Mouse (Mus musculus) myocyte (in vitro differentiated cells): ENCODE results near the gene Serpind1. TPM values are rescaled to one million over a fixed set of nuclear protein-coding genes. Genes with fewer than 3 reads are reported as not detected.

Experiments used
- H3K27me3 ChIP-seq: one replicate; pipeline ENCODE4 v1.6.1; 2011; ENCODE audit not compliant: control insufficient read depth, insufficient read depth, insufficient read length
- H3K36me3 ChIP-seq: one replicate; pipeline ENCODE4 v1.6.1; 2011; ENCODE audit not compliant: control insufficient read depth, insufficient read depth
- H3K4me2 ChIP-seq: one replicate; pipeline ENCODE4 v1.6.1; 2011; ENCODE audit warnings: low read depth, control low read depth
- H3K4me3 ChIP-seq: one replicate; pipeline ENCODE4 v1.5.1; 2011; ENCODE audit warnings: mild to moderate bottlenecking, control low read depth, moderate library complexity
- H3K79me2 ChIP-seq: one replicate; pipeline ENCODE4 v1.6.1; 2011; ENCODE audit not compliant: control insufficient read depth, insufficient read depth
- H3ac ChIP-seq: one replicate; pipeline ENCODE4 v1.6.1; 2011; ENCODE audit not compliant: control insufficient read depth, insufficient read length
- CEBPB ChIP-seq: IDR thresholded peaks from 2 replicates; pipeline ENCODE4 v1.6.1; 2011; ENCODE audit warnings: mild to moderate bottlenecking, moderate library complexity; ENCODE audit not compliant: poor library complexity, insufficient read depth, severe bottlenecking
- E2F4 ChIP-seq: IDR thresholded peaks from one replicate; pipeline ENCODE4 v1.6.1; 2011; ENCODE audit warnings: mild to moderate bottlenecking, control low read depth, moderate library complexity; ENCODE audit not compliant: insufficient read depth
- MAX ChIP-seq: IDR thresholded peaks from one replicate; pipeline ENCODE4 v1.6.1; 2011; ENCODE audit warnings: low read depth, mild to moderate bottlenecking, control low read depth
- MYOD1 ChIP-seq, 3 experiments: IDR thresholded peaks; one replicate each; pipeline ENCODE4 v1.6.1; 2011; ENCODE audit warnings: control low read depth in 2 of 3, low read depth in 2 of 3, mild to moderate bottlenecking in 2 of 3, moderate library complexity in 1 of 3; ENCODE audit not compliant: insufficient read length in 2 of 3, control insufficient read depth in 1 of 3
- MYOG ChIP-seq, 3 experiments: IDR thresholded peaks; one replicate each; pipeline ENCODE4 v1.6.1; 2011; ENCODE audit warnings: control low read depth in 2 of 3, low read depth in 2 of 3, mild to moderate bottlenecking in 2 of 3; ENCODE audit not compliant: insufficient read length in 2 of 3, control insufficient read depth in 1 of 3, insufficient read depth in 1 of 3
- POLR2A ChIP-seq: IDR thresholded peaks from one replicate; pipeline ENCODE4 v1.6.1; 2011; ENCODE audit warnings: low read depth, mild to moderate bottlenecking, control low read depth, moderate library complexity; ENCODE audit not compliant: insufficient read length
- POLR2AphosphoS2 ChIP-seq: IDR thresholded peaks from one replicate; pipeline ENCODE4 v1.6.1; 2011; ENCODE audit warnings: low read depth, control low read depth; ENCODE audit not compliant: insufficient read length
- REST ChIP-seq: IDR thresholded peaks from one replicate; pipeline ENCODE4 v1.6.1; 2011; ENCODE audit warnings: mild to moderate bottlenecking, control low read depth, moderate library complexity; ENCODE audit not compliant: insufficient read depth, insufficient read length
- SRF ChIP-seq: IDR thresholded peaks from one replicate; pipeline ENCODE4 v1.6.1; 2011; ENCODE audit warnings: low read depth; ENCODE audit not compliant: control insufficient read depth, insufficient read length
- TCF12 ChIP-seq: IDR thresholded peaks from one replicate; pipeline ENCODE4 v1.6.1; 2011; ENCODE audit warnings: mild to moderate bottlenecking, control low read depth; ENCODE audit not compliant: poor library complexity, insufficient read depth, severe bottlenecking
- TCF3 ChIP-seq: IDR thresholded peaks from one replicate; pipeline ENCODE4 v1.6.1; 2011; ENCODE audit warnings: low read depth, control low read depth; ENCODE audit not compliant: insufficient read length
- USF1 ChIP-seq: IDR thresholded peaks from one replicate; pipeline ENCODE4 v1.6.1; 2011; ENCODE audit warnings: low read depth, mild to moderate bottlenecking, control low read depth, moderate library complexity
- polyA plus RNA-seq: library from polyadenylated mRNA; unstranded; fragments of >200 nt; fragmentation: generic; extraction: Trizol; gene quantifications from one replicate; pipeline ENCODE4 v1.2.1, GENCODE M21; 2012; ENCODE audit warnings: missing spikeins

Serpind1 gene
- polyA plus RNA-seq, 1 experiment: 0.10 TPM

DNA sequence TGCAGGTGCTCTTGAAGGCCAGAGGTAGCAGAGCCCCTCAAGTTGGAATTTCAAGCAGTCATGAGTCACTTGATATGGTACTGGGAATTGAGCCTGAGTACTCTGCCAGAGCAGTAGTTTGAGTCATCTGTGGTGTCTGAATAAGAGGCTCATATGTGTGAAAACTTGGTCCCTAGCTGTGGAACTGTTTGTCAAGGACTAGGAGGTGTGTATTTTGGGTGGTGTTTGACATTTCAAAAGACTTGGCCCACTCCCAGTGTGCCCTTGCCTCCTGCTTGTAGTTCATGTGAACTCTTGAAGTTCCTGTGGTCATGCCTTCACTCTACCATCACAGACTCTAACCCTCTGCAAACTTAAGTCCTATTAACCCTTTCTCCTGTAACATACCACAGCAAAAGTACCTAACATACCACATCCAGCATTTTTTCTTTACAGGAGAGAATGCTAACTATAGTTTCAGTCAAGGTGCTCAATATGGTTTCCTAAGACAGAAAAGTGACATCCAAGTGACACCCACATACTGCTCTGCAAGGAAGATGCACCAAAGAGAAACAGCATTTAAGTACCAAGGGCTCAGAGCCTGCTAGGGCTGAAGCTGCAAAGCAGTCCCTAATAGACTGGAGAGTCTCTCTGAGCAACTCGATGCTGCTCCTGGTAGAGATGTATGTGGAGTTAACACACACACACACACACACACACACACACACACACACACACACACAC is 1.2 kb upstream of the Serpind1 start:
- Histone ChIP-seq H3K4me3 (no peak overlapping the region), H3ac (no peak overlapping the region), H3K4me2 (no peak overlapping the region), H3K79me2 (no peaks in the 10 kb centered on the region), H3K36me3 (no peaks in the 10 kb centered on the region), H3K27me3 (no peaks in the 10 kb centered on the region)
- no peak for TF ChIP-seq MYOD1 (IDR thresholded peaks at IDR 0.05; ENCODE audit: control insufficient read depth in 1 of 3, insufficient read length in 2 of 3, low read depth in 2 of 3)
- TF ChIP-seq POLR2AphosphoS2: no peak
- TF ChIP-seq CEBPB: no peak
- TF ChIP-seq TCF12: no peak

GRCm38 (mm10) chr16:17331855-17332254 is 684 bp downstream of the Serpind1 start:
- no peaks in the 10 kb centered on the region for H3K79me2 ChIP-seq
- TF ChIP-seq CEBPB: no peak
- TF ChIP-seq E2F4: no peak
- no peak for TF ChIP-seq POLR2A
- no peak for TF ChIP-seq REST
- TF ChIP-seq TCF3: no peak
- TF ChIP-seq MYOG (IDR thresholded peaks at IDR 0.05; ENCODE audit: control insufficient read depth in 1 of 3, insufficient read depth in 1 of 3, insufficient read length in 2 of 3, low read depth in 2 of 3): no peak
- TF ChIP-seq MYOD1 (IDR thresholded peaks at IDR 0.05; ENCODE audit: control insufficient read depth in 1 of 3, insufficient read length in 2 of 3, low read depth in 2 of 3): no peak
- TF ChIP-seq SRF: no peak
- TF ChIP-seq POLR2AphosphoS2: no peak
- TF ChIP-seq TCF12: no peak
- TF ChIP-seq USF1: no peak
- no peak for TF ChIP-seq MAX
- H3K36me3 ChIP-seq: no peaks in the 10 kb centered on the region
- no peaks in the 10 kb centered on the region for H3K27me3 ChIP-seq
- no peak overlapping the region for H3K4me2 ChIP-seq
- no peak overlapping the region for H3K4me3 ChIP-seq
- H3ac ChIP-seq: no peak overlapping the region

DNA sequence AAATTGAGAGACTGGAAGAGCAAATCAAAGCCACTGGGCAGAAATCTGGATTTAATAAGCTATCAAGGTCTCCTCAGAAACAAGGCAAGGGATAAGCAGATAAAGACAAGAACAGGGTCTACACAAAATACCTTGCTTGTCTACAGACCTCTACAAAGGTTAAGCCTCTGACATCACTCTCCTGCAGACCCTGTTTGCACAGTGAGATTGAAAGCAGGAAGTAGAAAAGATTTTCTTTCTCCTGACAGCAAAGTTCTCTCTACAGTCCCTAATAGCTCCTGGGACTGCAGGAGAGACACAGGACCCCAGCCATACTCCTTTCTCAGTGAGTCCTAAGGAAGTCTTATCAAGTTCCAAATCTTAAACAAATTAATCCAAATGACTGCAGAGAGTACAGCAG is 3.4 kb downstream of the Serpind1 start:
- Histone ChIP-seq H3K27me3 (no peaks in the 10 kb centered on the region), H3ac (no peak overlapping the region), H3K79me2 (no peaks in the 10 kb centered on the region), H3K36me3 (no peaks in the 10 kb centered on the region), H3K4me2 (no peak overlapping the region), H3K4me3 (no peak overlapping the region)
- no peak for TF ChIP-seq TCF3
- no peak for TF ChIP-seq POLR2AphosphoS2
- TF ChIP-seq USF1: no peak
- no peak for TF ChIP-seq MYOD1 (IDR thresholded peaks at IDR 0.05; ENCODE audit: control insufficient read depth in 1 of 3, insufficient read length in 2 of 3, low read depth in 2 of 3)
- TF ChIP-seq REST: no peak
- no peak for TF ChIP-seq CEBPB
- TF ChIP-seq TCF12: no peak
- TF ChIP-seq MAX: no peak
- no peak for TF ChIP-seq E2F4
- no peak for TF ChIP-seq MYOG (IDR thresholded peaks at IDR 0.05; ENCODE audit: control insufficient read depth in 1 of 3, insufficient read depth in 1 of 3, insufficient read length in 2 of 3, low read depth in 2 of 3)
- TF ChIP-seq POLR2A: no peak
- no peak for TF ChIP-seq SRF

- Histone ChIP-seq H3K4me2 (no peak overlapping the region), H3K27me3 (no peaks in the 10 kb centered on the region), H3K4me3 (no peak overlapping the region), H3K36me3 (no peaks in the 10 kb centered on the region), H3ac (no peak overlapping the region), H3K79me2 (no peaks in the 10 kb centered on the region)
- TF ChIP-seq CEBPB (no peak), E2F4 (no peak), REST (no peak), MYOG (IDR thresholded peaks at IDR 0.05; ENCODE audit: control insufficient read depth in 1 of 3, insufficient read depth in 1 of 3, insufficient read length in 2 of 3, low read depth in 2 of 3) (no peak), MAX (no peak), POLR2A (no peak)
Observed at GRCm38 (mm10) chr16:17336089-17336488, 4.9 kb downstream of the Serpind1 start.

DNA sequence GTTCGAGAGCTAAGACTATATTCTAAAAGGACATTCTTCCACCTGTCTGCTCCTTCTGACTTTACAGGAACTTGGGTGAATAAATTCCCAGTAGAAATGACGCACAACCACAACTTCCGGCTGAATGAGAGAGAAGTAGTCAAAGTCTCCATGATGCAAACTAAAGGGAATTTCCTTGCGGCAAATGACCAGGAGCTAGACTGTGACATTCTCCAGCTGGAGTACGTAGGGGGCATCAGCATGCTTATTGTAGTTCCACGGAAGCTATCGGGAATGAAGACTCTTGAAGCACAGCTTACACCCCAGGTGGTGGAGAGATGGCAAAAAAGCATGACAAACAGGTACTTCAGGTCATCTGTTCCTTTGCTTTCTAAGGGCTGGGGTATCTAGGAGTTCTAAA is 8.5 kb downstream of the Serpind1 start:
- Histone ChIP-seq H3K79me2 (no peaks in the 10 kb centered on the region), H3K36me3 (no peaks in the 10 kb centered on the region), H3K27me3 (no peaks in the 10 kb centered on the region), H3K4me2 (no peak overlapping the region), H3ac (no peak overlapping the region), H3K4me3 (no peak overlapping the region)
- TF ChIP-seq TCF12 (no peak), TCF3 (no peak), USF1 (no peak), MYOG (IDR thresholded peaks at IDR 0.05; ENCODE audit: control insufficient read depth in 1 of 3, insufficient read depth in 1 of 3, insufficient read length in 2 of 3, low read depth in 2 of 3) (no peak)
